Mouse (Mus musculus) cerebellum, adult 2 months (tissue): ENCODE data around the gene Cacna1d.

Source experiments
- CTCF ChIP-seq: fragments of 200-500 bp; IDR thresholded peaks from 2 replicates; pipeline ENCODE4 v1.5.1; 2011; ENCODE audit warnings: low read depth, mild to moderate bottlenecking, control low read depth, low read length, moderate library complexity, borderline replicate concordance; ENCODE audit not compliant: insufficient read depth
- POLR2A ChIP-seq: fragments of 200-500 bp; IDR thresholded peaks from 2 replicates; pipeline ENCODE4 v1.6.1; 2011; ENCODE audit warnings: low read length, control low read depth, borderline replicate concordance; ENCODE audit not compliant: insufficient read depth

GRCm38 (mm10) chr14:30265728-30266127, 225.5 kb downstream of the Cacna1d start:
- TF ChIP-seq CTCF (no peak), POLR2A (no peak)
